Mouse (Mus musculus) frontal cortex, postnatal 14 days (tissue): Measurements from ENCODE around the gene Apoc2.

ENCODE experiments used
- DNase-seq, 2 experiments: peaks; one replicate each; pipeline ENCODE4 v3.0.0; 2022; ENCODE audit warnings: low spot score in 2 of 2

The Apoc2 gene

DNA sequence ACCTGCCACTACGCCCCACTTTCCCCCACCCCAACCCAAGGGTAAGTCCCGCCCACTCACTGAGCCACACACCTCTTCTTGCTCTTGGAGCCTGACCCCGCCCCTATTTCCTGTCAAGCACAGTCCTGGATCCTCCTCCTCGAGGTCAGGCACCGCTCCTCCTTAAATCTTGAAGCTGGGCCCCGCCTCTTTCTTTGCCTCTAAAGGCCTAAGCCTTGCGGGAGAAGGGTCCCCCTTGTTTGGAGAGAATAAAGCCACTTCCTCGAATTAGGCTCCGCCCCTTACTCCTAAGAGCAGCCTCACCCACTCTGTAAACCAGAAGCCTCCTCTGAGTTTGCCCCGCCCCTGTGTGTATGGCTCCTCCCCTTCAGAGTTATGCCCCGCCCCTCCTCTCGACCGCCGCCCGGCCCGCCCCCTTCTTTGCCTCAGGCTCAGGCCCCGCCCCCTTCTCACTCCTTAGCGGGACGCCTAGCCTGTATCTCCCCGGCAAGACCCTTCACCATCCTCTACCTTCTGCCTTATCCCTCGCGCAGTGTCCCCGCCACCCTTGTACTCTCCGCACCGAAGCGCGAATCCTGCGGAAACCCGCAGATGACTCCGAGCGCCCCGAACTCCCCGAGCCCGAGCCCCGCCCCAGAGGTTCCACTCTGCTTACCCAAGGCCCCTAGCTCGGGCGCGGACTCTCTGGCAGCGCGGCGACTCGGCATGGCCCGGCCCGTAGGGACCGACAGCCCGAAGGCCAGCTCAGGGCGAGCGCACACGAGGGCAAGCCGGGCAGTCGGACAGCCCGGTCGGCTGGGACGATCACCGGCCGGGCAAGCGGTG is 49.0 kb downstream of the Apoc2 start:
- DNase-seq = peak; percentile 82 to 87

DNA sequence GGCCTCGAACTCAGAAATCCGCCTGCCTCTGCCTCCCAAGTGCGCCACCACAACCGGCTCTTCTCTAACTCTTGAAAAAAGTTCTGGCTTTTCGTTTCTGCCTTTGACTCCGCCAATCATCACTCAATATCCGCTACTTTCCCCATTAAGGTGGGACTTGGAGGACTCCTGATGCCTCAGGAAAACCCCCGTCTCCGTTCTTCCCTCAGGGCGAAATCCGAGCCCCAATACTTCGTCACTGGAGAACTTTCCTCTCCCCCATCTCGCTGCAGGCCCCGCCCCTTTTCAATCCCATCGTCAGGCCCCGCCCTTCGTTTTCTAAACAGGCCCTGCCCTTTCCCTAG is 49.6 kb downstream of the Apoc2 start:
- DNase-seq = no peak

DNA sequence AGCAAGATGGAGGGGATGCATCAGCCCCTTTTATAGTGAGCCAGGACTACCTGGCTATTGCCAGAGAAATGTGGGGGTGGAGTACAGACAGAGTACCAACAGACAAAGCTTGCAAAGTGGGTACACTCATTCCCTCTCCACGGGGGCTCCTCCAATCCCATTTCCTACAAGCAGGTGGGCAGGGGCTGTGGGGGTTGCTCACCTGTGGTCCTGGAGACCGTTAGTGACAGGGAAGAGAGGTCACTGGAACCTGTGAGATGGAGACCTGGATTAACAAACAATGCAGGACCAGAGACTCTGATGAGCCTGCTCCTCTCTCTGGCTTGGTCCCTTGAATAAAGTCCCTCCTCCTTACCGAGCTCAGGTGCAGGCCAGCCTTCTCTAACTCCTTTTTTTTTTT is 50.0 kb downstream of the Apoc2 start:
- DNase-seq = no peak

DNA sequence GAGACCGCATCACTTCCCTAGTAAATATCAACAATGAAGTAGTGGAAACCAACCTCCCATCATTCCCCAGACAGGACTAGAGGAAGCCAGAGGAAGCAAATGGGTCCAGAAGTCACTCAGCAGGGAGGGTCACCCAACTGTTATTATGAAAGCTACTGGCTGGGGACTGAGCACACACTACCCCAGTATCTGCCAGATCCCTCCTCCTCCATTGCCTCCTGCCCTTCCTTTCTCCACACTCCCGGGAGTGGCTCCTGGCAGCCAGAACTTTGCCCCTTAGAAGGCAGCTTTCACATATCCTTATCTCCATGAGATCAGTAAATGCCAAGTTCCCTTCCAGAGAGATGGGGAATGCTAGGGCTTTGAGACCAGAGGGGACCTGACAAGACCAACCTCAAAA is 54.3 kb downstream of the Apoc2 start:
- no peak for DNase-seq

DNA sequence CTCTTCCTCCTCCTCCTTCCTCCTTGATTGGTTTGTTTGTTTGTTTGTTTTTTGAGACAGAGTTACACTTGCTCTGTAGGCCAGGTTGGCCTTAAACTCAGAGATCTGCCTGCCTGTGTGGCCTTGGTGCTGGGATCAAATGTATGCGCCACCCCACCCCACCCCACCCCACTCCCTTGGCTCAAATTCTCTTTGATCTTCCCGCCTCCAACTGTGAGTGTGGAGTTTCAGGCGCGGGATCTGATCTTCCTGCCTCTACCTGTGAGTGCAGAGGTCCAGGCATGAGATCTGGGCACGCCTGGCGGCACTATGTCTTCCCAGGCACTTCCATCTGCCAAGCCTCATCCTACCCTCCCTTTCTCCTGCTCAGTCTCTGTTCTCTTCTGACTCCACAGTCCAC is 55.5 kb downstream of the Apoc2 start:
- no peak for DNase-seq
